Mouse (Mus musculus): ENCODE data around the gene Gm28053. TPM values are rescaled to one million over a fixed set of nuclear protein-coding genes. Genes with fewer than 3 reads are reported as not detected.

Gene Gm28053
- polyA plus RNA-seq, 1 experiment from 2014 or later = not detected

DNA sequence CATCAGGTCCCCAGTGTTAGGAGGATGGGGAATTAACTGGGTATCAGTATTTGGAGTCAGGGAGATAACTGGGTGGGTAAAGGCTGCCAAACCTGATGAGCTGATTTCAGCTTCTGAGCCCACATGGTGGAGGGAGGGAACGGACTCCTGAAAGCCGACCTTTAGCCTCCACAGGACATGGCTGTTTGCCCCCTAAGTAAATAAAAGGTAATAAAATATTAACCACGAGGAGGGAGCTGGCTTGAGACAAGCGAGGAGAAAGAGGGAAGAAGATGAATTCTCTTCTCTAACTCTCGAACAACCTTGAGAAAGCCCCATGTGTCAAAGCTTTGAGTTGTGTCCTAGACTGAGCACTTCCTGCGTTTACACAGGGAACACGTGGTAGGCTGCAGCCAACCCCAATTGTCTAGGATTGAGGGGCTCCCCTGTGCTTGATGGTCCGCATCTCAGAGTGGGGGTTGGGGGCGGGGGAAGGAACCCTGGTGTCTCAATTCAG is 23.4 kb downstream of the Gm28053 start:
- Histone ChIP-seq H3K27me3 (ENCODE audit: control insufficient read depth, insufficient read depth, low read length) (peaks cover 15% of the 10 kb centered on the region), H3K36me3 (ENCODE audit: control insufficient read depth, insufficient read depth, low read length) (no peaks in the 10 kb centered on the region), H3K4me3 (ENCODE audit: low read depth, low read length) (no peak overlapping the region), H3K27ac (ENCODE audit: low read depth, low read length) (no peak overlapping the region), H3K4me1 (replicated peaks; ENCODE audit: control insufficient read depth, insufficient read depth, low read length) (no peaks in the 10 kb centered on the region; the same call in 1 of the 2 replicates), H3K9me3 (ENCODE audit: control insufficient read depth, low read length) (no peaks in the 10 kb centered on the region), H3K4me2 (replicated peaks; ENCODE audit: low read depth, low read length) (no peak overlapping the region), H3K9ac (ENCODE audit: low read depth, low read length) (no peak overlapping the region)
- no peak for ATAC-seq (ENCODE audit: low FRiP score)
- DNase-seq (ENCODE audit: low spot score) = no peak
- 32% methylated on average over 9 of the region's 9 CpGs for WGBS

DNA sequence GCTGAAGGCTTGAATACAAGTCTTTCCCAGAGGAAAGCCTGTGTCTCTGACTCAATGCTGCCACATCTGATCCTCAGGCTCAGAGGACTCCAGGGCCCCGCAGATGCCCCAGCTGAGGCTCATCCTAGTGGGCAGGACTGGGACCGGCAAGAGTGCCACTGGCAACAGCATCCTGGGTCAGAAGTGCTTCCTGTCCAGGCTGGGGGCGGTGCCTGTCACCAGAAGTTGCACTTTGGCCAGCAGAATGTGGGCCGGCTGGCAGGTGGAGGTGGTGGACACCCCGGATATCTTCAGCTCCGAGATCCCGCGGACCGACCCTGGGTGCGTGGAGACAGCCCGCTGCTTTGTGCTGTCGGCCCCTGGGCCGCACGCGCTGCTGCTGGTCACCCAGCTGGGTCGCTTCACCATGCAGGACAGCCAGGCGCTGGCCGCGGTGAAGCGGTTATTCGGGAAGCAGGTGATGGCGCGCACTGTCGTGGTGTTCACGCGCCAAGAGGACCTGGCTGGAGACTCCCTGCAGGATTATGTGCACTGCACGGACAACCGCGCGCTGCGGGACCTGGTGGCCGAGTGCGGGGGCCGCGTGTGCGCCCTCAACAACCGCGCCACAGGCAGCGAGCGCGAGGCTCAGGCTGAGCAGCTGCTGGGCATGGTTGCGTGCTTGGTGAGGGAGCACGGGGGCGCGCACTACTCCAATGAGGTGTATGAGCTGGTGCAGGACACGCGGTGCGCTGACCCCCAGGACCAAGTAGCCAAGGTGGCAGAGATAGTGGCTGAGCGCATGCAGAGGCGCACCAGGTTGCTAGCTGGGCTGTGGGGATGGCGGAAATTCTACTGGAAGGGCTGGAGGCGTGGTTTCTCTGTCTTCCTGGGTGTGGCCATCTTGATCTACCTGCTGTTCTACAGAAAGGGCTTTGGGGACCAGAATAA is 24.3 kb downstream of the Gm28053 start:
- Histone ChIP-seq H3K4me3 (ENCODE audit: low read depth, low read length) (peak overlapping the region; percentile 49), H3K27me3 (ENCODE audit: control insufficient read depth, insufficient read depth, low read length) (peaks cover 15% of the 10 kb centered on the region), H3K9me3 (ENCODE audit: control insufficient read depth, low read length) (no peaks in the 10 kb centered on the region), H3K9ac (ENCODE audit: low read depth, low read length) (peak overlapping the region; percentile 43), H3K36me3 (ENCODE audit: control insufficient read depth, insufficient read depth, low read length) (no peaks in the 10 kb centered on the region), H3K4me2 (replicated peaks; ENCODE audit: low read depth, low read length) (peak overlapping the region; percentile 71), H3K27ac (ENCODE audit: low read depth, low read length) (no peak overlapping the region), H3K4me1 (replicated peaks; ENCODE audit: control insufficient read depth, insufficient read depth, low read length) (no peaks in the 10 kb centered on the region; the same call in 1 of the 2 replicates)
- DNase-seq (ENCODE audit: low spot score) (peak; percentile 40), ATAC-seq (ENCODE audit: low FRiP score) (peak; percentile 51; the same call in 1 of the 2 replicates)
- WGBS = 2% methylated on average over 49 of the region's 52 CpGs

GRCm38 (mm10) chr6:48745490-48745889 is 27.1 kb downstream of the Gm28053 start:
- peaks cover 14% of the 10 kb centered on the region for H3K27me3 ChIP-seq (ENCODE audit: control insufficient read depth, insufficient read depth, low read length)
- H3K27ac ChIP-seq (ENCODE audit: low read depth, low read length) = no peak overlapping the region
- H3K4me2 ChIP-seq (replicated peaks; ENCODE audit: low read depth, low read length) = no peak overlapping the region
- H3K9me3 ChIP-seq (ENCODE audit: control insufficient read depth, low read length) = no peaks in the 10 kb centered on the region
- H3K4me1 ChIP-seq (replicated peaks; ENCODE audit: control insufficient read depth, insufficient read depth, low read length) = no peaks in the 10 kb centered on the region; the same call in 1 of the 2 replicates
- DNase-seq (ENCODE audit: low spot score) (no peak), ATAC-seq (ENCODE audit: low FRiP score) (no peak)
- H3K36me3 ChIP-seq (ENCODE audit: control insufficient read depth, insufficient read depth, low read length) = no peaks in the 10 kb centered on the region
- no peak overlapping the region for H3K9ac ChIP-seq (ENCODE audit: low read depth, low read length)
- WGBS = 68% methylated on average over 2 of the region's 2 CpGs
- no peak overlapping the region for H3K4me3 ChIP-seq (ENCODE audit: low read depth, low read length)

DNA sequence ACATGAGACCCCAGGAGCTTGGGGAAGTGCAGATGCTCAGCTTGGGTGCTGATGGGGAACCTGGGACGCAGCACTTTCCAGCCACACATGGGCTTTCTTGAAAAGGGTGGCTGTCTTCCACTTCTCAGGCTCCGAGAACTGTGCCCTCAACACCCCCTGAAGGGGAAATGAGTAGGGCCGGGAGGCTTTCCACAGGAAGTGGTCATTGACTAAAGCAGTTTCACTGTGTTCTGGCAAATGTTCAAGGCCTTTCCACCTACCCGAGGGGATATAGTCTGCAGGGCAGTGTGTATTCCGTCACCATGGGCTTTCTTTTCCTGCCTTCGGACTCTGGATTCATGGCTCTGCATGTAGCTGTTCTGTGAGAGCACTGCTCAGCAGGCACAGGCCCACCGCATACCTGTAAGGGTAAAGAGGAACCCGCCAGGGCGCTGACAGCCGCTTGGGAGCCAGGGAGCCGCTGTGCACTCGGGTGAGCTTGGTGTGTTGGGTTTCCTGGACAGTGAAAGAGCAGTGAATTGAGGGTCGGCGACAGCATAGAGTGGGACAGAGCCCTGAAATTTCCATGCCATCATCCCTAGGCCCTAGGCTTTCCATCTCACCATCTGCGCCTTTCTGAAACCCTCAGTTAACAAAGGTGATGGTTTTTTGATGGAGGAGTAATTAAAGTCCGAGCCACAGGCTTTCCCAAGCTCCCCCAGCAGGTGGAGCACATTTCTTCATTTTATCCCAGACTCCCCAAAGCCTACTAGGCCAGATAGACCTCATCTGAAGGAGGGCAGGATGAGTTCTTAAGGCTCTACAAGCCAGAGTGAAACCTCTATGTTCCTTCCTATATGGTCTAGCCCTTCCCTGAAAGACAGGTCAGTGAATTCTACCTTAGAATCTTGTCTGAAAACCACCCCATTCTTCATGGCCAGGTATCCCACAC is 27.8 kb downstream of the Gm28053 start, which contains the start of gene Gimap5:
Gimap5 (plus strand) TSS at position 239 of the 931 bp plus-strand sequence.
- 47% methylated on average over 16 of the region's 16 CpGs for whole genome bisulfite sequencing
- H3K27me3 ChIP-seq (ENCODE audit: control insufficient read depth, insufficient read depth, low read length) = peaks cover 13% of the 10 kb centered on the region
- H3K36me3 ChIP-seq (ENCODE audit: control insufficient read depth, insufficient read depth, low read length) = no peaks in the 10 kb centered on the region
- no peaks in the 10 kb centered on the region; the same call in 1 of the 2 replicates for H3K4me1 ChIP-seq (replicated peaks; ENCODE audit: control insufficient read depth, insufficient read depth, low read length)
- no peak within 1 kb of the TSS for H3K27ac ChIP-seq (ENCODE audit: low read depth, low read length)
- H3K9ac ChIP-seq (ENCODE audit: low read depth, low read length) = no peak within 1 kb of the TSS
- DNase-seq (ENCODE audit: low spot score) (peak; percentile 66), ATAC-seq (ENCODE audit: low FRiP score) (no peak)
- H3K4me2 ChIP-seq (replicated peaks; ENCODE audit: low read depth, low read length) = no peak within 1 kb of the TSS
- no peaks in the 10 kb centered on the region for H3K9me3 ChIP-seq (ENCODE audit: control insufficient read depth, low read length)
- H3K4me3 ChIP-seq (ENCODE audit: low read depth, low read length) = no peak within 1 kb of the TSS

DNA sequence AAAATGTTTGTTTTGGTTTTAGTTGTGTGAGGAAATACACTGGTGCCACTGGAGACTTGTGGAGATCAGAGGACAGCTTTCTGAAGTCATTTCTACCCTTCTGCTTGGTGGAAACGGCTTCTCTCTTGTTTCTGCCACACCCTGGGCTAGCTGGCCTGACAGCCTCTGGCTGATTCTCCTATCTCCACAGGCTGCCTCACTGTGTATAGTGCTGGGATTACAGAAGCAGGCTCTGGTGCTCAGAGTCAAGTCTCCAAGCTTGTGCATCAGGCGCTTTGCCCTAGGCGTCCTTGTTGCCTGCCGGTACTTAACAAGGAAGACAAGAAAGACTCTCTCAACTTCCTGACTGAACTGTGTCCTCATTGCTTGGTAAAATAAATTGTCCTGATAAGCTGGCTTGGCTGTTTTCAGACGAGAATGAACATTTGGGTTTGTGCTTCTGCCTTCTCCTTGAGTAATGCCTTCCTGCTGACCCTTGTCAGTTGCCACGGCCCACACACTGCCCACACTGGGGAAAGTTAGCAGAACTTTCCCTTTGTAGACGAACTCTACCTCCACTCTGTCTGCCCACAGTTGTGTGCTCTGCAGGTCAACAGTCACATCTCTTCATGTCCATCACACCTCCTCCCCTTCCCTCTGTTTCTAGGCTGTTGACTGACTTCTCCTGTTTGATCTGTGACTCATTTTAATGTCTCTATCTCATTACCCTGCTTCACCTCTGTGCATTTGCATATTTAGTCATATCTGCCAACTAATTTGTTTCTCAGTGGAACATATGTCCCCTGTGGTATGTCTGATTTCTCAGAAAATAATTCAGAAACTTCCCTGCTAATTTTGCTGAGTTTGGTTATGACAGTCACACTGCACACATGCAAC is 28.9 kb downstream of the Gm28053 start:
- ATAC-seq (ENCODE audit: low FRiP score) (no peak), DNase-seq (ENCODE audit: low spot score) (no peak)
- WGBS = 70% methylated on average over 7 of the region's 7 CpGs
- Histone ChIP-seq H3K4me2 (replicated peaks; ENCODE audit: low read depth, low read length) (no peak overlapping the region), H3K9ac (ENCODE audit: low read depth, low read length) (no peak overlapping the region), H3K36me3 (ENCODE audit: control insufficient read depth, insufficient read depth, low read length) (no peaks in the 10 kb centered on the region), H3K27ac (ENCODE audit: low read depth, low read length) (no peak overlapping the region), H3K4me1 (replicated peaks; ENCODE audit: control insufficient read depth, insufficient read depth, low read length) (no peaks in the 10 kb centered on the region; the same call in 1 of the 2 replicates), H3K4me3 (ENCODE audit: low read depth, low read length) (no peak overlapping the region), H3K27me3 (ENCODE audit: control insufficient read depth, insufficient read depth, low read length) (peaks cover 9% of the 10 kb centered on the region), H3K9me3 (ENCODE audit: control insufficient read depth, low read length) (no peaks in the 10 kb centered on the region)

- no peak overlapping the region for H3K27ac ChIP-seq (ENCODE audit: low read depth, low read length)
- H3K4me2 ChIP-seq (replicated peaks; ENCODE audit: low read depth, low read length) = no peak overlapping the region
- ATAC-seq (ENCODE audit: low FRiP score) = no peak
- WGBS = 89% methylated on average over 7 of the region's 7 CpGs
- H3K27me3 ChIP-seq (ENCODE audit: control insufficient read depth, insufficient read depth, low read length) = no peaks in the 10 kb centered on the region
- no peak for DNase-seq (ENCODE audit: low spot score)
- no peaks in the 10 kb centered on the region for H3K4me1 ChIP-seq (replicated peaks; ENCODE audit: control insufficient read depth, insufficient read depth, low read length)
- no peaks in the 10 kb centered on the region for H3K36me3 ChIP-seq (ENCODE audit: control insufficient read depth, insufficient read depth, low read length)
- H3K4me3 ChIP-seq (ENCODE audit: low read depth, low read length) = no peak overlapping the region
- H3K9ac ChIP-seq (ENCODE audit: low read depth, low read length) = no peak overlapping the region
- H3K9me3 ChIP-seq (ENCODE audit: control insufficient read depth, low read length) = no peaks in the 10 kb centered on the region
These were observed 45.3 kb downstream of the Gm28053 start for GRCm38 (mm10) chr6:48763567-48764270.

DNA sequence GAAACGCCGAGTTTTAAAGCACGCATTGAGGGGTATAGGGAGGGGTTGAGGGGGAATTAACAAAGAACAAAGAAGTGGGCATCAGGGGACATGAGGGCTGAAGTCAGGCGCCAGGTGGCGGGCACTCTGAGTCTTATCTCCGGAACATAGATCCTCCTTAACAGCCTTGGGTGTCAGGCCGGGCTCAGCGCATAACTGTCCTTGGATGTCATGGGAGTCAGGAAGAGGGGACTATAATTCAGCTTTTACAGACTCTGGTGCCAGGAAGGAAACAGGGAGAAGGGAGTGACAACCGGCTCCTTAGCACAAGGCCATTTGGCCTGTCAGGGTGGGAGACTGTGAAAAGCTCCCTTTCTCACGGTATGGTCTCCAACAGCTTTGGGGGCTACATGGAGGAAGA is 46.1 kb downstream of the Gm28053 start:
- Histone ChIP-seq H3K9ac (ENCODE audit: low read depth, low read length) (no peak overlapping the region), H3K4me2 (replicated peaks; ENCODE audit: low read depth, low read length) (no peak overlapping the region), H3K4me3 (ENCODE audit: low read depth, low read length) (no peak overlapping the region), H3K27ac (ENCODE audit: low read depth, low read length) (no peak overlapping the region), H3K9me3 (ENCODE audit: control insufficient read depth, low read length) (no peaks in the 10 kb centered on the region), H3K36me3 (ENCODE audit: control insufficient read depth, insufficient read depth, low read length) (no peaks in the 10 kb centered on the region), H3K4me1 (replicated peaks; ENCODE audit: control insufficient read depth, insufficient read depth, low read length) (no peaks in the 10 kb centered on the region), H3K27me3 (ENCODE audit: control insufficient read depth, insufficient read depth, low read length) (no peaks in the 10 kb centered on the region)
- WGBS = 98% methylated on average over 10 of the region's 10 CpGs
- ATAC-seq (ENCODE audit: low FRiP score) (no peak), DNase-seq (ENCODE audit: low spot score) (no peak)
